Mouse (Mus musculus) neural tube, embryonic 10.5 days (tissue): Measurements from ENCODE around the gene Kcna1.
A peak's percentile ranks its signal among the peaks of the same experiment; 100 is the strongest.

Experiments used
- DNase-seq: peaks from one replicate; pipeline ENCODE4 v3.0.0-alpha.2; 2017; ENCODE audit warnings: low spot score; ENCODE audit errors: extremely low spot score

The Kcna1 gene

GRCm38 (mm10) chr6:126646381-126646780, at the start of gene Kcna1:
Gene Kcna1 (minus strand): TSS chr6:126646384.
- no peak for DNase-seq

DNA sequence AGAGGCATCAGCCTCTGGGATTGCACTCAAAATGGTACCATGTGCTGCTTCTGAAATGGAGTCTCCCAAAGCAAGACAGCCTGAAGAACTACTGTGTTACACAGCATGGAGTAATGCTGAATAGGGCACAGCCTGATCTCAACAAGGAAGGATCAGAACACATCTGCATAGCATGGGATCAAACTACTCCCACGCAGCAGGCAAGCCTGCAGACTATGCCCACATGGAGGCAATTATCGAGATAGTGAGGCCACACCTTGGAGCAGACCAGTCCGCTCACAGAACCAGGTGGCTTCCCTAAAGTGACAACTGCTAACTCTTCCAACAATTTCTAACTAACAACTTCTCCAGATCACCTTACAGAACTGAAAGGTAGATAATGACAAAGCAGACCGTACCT, 40.9 kb upstream of the Kcna1 start:
- no peak for DNase-seq

- DNase-seq, result no peak
Measured at GRCm38 (mm10) chr6:126685135-126685534, 39.0 kb upstream of the Kcna1 start.

DNA sequence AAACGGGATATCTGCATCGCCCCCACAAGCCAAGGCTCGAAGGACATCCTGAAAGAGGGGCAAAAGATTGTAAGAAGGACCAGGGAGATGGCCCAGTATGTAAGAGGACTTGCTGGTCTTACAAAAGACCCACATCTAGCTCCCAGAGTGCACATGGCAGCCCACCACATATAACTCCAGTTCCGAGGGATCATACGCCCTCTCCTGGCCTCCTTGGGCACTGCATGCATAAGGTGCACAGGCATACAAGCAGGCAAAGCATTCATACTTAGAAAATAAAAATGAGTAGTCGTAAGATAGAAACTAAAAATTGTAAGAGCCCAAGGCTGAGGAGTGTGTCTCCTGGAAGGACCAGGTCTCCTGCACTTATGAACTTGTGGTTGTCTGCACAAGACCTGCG, 32.8 kb upstream of the Kcna1 start:
- DNase-seq, result peak; percentile 42

DNA sequence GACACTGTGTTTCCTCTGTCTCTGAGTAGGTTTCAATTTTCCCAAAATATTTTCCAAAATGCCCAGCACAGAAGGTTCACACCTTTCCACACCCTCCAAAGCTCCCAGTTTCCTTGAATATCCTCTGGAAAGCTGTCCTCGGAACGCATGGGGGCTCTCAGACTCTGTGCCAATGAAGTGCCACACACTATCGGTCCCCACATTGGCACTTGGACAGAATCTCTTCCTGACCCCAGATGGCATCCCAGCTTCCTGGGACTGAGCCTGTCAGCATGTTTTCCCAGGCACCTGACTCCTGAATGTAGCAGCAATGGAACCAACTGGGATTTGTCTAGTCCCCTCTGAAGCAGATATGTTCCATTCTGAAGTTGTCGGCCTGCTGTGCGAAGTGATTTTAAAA, 20.8 kb upstream of the Kcna1 start:
- DNase-seq, result no peak

DNA sequence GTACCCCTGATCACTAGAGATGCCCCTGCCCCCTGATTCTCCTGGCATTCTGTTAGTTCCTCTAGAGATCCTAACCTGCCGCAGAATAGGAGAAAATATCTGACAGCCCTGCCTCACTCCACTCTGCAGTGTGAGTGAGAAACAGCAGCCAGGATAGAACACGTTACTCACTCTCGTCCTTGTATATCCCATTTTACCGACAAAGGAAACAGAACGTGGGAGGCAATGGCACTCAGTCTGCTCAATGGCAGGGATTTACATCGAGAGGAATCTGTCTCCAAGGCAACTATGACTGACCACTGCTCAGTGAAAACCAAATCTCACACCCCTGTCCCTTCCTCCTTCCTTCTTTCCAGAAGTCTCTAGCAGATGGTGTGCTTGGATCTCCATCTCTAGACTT, 19.9 kb upstream of the Kcna1 start:
- DNase-seq, result no peak

GRCm38 (mm10) chr6:126664569-126664968, 18.4 kb upstream of the Kcna1 start:
- no peak for DNase-seq

- no peak for DNase-seq
Measured at GRCm38 (mm10) chr6:126657646-126658394, 11.6 kb upstream of the Kcna1 start.

DNA sequence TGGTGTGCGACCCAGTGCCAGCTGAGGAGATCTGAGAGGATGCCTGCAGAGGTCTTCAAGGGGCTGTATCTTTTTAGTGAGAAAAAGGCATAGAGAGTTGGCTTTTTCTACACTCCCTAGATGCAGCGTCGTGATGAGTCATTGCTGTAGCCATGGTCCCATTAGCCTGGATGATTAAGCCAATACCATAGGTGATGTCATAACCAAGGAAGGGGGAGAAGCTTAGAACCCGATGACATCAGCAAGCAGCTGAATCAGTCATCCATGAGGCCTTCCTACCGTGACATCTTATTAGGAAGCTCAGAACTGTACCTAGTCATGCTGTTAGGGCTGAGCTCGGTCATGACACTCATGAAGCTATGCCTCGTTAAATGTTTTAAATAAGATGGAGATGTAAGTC, 7.4 kb upstream of the Kcna1 start:
- no peak for DNase-seq

DNA sequence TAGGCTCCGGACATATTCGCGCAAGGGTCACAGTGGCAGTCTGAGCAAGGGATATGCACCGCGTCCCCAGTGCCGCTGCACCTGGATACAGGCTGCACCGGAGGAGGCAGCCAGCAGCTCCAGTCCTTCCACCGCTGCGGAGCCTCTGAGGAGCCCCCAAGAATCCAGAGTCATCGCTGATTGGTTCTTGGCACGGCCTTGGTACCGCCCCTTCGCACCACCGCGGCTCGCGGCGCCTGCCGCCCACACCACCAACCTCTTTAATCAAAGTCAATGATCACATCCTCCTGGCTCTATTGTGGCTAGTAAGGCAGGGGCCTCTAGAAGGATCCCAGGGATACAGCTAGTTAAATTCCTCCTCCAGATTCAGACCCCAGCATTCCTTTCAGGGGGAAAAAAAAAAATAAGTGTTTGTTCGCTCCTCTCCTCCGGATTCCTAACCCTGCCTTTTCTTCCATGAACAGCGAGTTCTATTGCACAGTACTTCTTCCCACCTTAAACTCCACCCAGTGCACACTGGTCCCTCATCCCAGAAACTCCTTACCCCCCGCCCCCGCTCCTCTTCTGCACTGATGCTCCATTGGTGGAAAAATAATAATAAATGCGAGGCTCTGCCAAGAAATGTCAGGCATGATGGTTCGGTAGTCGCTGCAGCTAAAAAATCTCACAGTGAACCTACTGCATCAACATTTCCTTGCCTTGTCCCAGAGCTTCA, 383 bp downstream of the Kcna1 start:
- DNase-seq, result peak; percentile 80

DNA sequence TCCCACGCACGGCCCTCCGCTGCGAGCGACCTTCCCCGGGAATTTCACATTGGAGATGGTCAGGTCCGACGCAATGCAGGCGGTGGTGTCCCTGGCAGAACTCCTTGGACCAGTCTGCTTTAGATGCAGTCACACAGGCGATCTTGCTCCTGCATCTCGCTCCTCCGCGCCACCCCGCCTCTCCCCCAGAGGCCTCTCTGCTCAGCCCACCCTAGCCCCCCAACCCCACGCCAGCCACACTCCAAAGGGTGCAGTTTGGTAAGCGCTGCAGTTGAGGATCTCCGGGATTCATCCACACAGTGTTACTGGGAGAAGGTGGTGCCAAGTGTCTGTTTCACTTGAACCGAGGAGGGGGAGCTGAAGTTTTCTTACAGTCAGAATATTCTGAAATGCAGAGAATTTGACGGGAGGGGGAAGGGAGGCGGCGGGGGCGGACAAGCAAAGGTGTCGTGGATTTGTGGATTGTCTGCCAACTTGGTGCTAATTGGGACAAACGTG, 1.1 kb downstream of the Kcna1 start:
- peak; percentile 53 for DNase-seq

DNA sequence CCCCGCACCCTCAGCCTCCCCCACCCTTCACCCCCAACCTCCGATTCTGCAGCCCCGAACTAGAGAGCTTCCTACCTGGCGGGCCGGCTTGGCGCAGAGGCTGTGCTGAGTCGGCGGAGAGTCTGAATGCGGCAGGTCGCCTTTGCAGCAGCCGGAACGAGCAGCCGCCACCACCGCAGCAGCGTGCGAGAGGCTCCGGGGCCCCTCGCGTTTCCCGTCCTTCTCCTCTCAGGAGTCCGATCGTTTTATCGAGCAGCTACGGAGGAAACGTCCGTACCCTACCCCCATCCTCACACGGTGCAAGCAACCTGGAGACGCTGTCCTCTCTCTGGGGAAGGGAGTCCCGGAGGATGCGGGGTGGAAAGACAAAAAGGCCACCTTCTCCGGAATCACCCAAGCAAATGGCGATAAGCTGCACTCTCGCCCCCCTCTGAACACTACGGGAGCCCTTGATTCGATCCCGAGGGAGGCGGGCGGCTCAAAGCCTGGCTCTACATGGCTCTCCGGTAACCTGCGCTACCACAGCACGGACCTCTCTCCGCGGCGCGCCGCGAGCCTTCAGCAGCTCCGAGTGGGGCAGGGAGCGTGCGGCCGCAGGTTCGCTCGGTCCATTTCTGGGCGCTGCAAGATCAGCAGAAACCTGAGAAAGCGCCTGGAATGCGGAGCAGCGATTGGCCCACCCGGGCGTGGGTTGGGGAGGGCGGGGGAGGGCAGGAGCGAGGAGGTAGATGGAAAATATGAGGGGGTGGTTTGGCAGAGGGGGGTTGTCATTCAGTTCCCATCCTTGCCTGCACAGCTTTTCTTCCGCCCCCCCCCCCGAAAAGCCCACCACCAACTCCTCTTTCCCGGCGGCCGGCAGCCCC, 1.8 kb downstream of the Kcna1 start:
- DNase-seq, result peak; percentile 68

GRCm38 (mm10) chr6:126643341-126644055, 2.7 kb downstream of the Kcna1 start:
- peak; percentile 15 for DNase-seq

DNA sequence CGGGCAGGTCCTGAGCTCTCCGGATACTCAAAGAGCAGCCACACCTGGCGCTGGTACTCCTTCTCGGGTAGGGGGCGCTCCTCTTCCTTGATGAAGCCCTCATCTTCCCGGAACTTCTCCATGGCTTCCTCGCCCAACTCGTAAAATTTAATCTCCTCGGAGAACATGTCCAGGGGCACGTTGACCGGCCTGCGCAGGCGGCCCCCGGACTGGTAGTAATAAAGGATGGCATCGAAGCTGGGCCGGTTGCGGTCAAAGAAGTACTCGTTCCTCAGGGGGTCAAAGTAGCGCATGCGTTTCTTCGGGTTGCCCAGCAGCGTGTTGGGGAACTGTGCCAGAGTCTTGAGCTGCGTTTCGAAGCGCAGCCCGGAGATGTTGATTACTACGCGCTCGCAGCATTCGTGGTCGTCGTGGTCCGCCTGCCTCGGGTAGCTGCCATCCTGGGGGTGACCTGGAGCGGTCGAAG, 3.3 kb downstream of the Kcna1 start:
- peak; percentile 59 for DNase-seq

- DNase-seq, result no peak
Measured at GRCm38 (mm10) chr6:126628451-126628850, 17.7 kb downstream of the Kcna1 start.

DNA sequence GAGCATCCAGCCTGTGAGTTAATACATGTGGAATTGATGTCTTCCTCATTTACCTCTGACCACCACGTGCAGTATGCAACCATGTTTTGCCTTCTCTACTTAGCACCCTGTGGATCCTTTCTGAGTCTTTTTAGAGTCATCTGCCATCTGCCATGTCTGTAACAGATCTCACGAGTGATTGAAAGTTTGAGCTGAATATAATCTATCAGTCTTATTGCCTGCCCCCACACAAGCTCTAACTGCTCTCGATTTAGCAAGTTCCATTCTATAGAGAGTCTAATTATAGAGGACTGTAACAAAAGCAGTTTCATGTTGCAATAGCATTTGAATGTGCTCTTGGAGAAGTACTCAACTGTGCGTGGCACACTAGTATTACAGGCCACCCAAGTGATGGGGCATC, 27.7 kb downstream of the Kcna1 start:
- no peak for DNase-seq

DNA sequence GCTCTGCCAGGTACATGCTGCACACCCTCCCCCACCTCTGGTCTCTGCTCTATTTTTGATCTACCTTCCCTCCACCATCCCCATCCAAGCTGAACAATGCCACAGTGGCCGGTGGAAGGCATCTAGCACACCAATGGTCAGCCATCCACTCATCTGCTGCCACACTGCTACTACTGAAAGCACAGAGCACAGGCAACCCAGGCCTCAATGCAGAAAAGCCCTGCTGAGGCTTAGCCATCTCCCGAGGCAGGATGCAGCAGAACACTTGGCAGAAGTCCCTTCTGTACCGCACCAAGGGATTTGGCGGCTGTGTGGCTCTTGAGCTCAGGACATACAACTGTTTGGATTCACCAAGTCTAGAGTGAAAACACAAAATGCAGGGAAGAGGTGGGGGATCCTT, 35.4 kb downstream of the Kcna1 start:
- DNase-seq, result no peak

DNA sequence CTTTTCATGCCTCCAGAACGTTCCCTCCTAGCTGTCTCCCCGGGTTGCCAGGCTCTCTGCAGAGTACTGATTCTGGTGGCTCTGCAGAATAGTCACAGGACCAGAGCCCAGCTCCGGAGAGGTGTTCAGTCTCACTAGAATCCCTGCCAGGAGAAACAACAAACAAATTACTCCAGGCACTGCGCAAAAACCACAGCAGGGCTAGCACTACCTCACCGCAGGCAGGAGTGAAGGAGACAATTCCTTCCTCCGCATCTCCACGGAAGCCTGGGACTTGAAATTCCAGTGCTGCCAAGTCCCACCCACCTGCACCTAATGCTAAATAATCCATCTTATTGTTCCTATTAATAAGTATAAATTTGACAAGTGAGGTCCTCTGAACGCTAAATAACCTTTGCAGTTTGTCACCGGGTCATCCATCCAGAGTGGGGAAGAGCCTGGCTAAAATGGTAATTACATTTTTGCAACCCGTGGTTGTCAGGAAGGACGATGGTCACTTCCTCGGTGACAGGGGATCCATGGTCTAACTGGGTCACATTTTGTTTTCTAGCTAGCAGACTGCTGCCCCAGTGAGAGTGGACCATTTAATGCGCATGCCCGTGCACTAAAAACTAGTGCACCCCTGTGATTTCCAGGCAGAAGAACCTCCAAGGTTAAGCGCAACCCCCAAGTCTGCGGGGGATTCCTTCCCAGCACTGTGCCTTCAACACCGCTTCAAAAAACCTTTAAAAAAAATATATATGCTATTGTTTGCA, 36.8 kb downstream of the Kcna1 start:
- DNase-seq, result no peak

GRCm38 (mm10) chr6:126601843-126602326, 44.3 kb downstream of the Kcna1 start:
- DNase-seq, result no peak
